Comparison of ENCODE assay signal across 7 mouse cellular contexts in genomic region chr16:10542266-10542665, GRCm38 (mm10). TPM values are rescaled to one million over a fixed set of nuclear protein-coding genes. Genes with fewer than 3 reads are reported as not detected.
DNase-seq lines count a peak whose midpoint lies in the region; ATAC-seq and TF ChIP-seq lines count a peak whose summit lies in the region.

No protein-coding gene starts in this region.

- H3K27ac ChIP-seq in spleen, adult 2 months (ENCODE audit: insufficient read depth, low read length) = peak overlapping the region; percentile 73
- H3K27ac ChIP-seq in heart, embryonic 14.5 days (replicated peaks in 1 of 2; ENCODE audit: control insufficient read depth in 1 of 2, insufficient read depth in 1 of 2, low read depth in 2 of 2, low read length in 2 of 2) = peak overlapping the region; percentile 82 to 92
- H3K27ac ChIP-seq in limb, embryonic 12.5 days = peak overlapping the region; percentile 91

- WGBS in spleen, adult 2 months = 7% methylated on average over 21 of the region's 22 CpGs
- 2% methylated on average over 22 of the region's 22 CpGs for WGBS in heart, embryonic 14.5 days
- WGBS in limb, embryonic 12.5 days = 2% methylated on average over 22 of the region's 22 CpGs

- H3K9ac ChIP-seq in heart, embryonic 14.5 days (ENCODE audit: low read length) = peak overlapping the region; percentile 90
- peak overlapping the region; percentile 93 for H3K9ac ChIP-seq in limb, embryonic 12.5 days (replicated peaks)

- 0 out of 2 replicates have a peak, but pooled peaks have one; percentile 0 for ATAC-seq in heart, embryonic 14.5 days (ENCODE audit: insufficient number of reproducible peaks, insufficient read depth, low FRiP score, low read depth)
- no peak for ATAC-seq in limb, embryonic 12.5 days (ENCODE audit: insufficient number of reproducible peaks, insufficient read depth, low FRiP score, low TSS enrichment, low read depth)

- H3K4me2 ChIP-seq in heart, embryonic 14.5 days (ENCODE audit: low read length) = peak overlapping the region; percentile 90
- peak overlapping the region; percentile 93 for H3K4me2 ChIP-seq in limb, embryonic 12.5 days

- no peak for TF ChIP-seq CTCF in spleen, adult 2 months (IDR thresholded peaks at IDR 0.05; ENCODE audit: extremely low read depth, insufficient read depth, insufficient read length, insufficient replicate concordance)

- no peaks in the 10 kb centered on the region for H3K27me3 ChIP-seq in spleen, adult 2 months (ENCODE audit: control insufficient read depth, insufficient read depth, low read length)
- no peaks in the 10 kb centered on the region for H3K27me3 ChIP-seq in heart, embryonic 14.5 days (ENCODE audit: control insufficient read depth, insufficient read depth, low read length)
- H3K27me3 ChIP-seq in limb, embryonic 12.5 days = no peaks in the 10 kb centered on the region

- no peak for TF ChIP-seq POLR2A in spleen, adult 2 months (IDR thresholded peaks at IDR 0.05; ENCODE audit: low read depth, low read length)

- H3K4me3 ChIP-seq in spleen, adult 2 months (ENCODE audit: extremely low read depth, insufficient read depth, insufficient read length) = peak overlapping the region; percentile 73
- peak overlapping the region; percentile 78 to 80 for H3K4me3 ChIP-seq in heart, embryonic 14.5 days (ENCODE audit: control insufficient read depth in 1 of 2, insufficient read depth in 1 of 2, low read depth in 1 of 2, low read length in 2 of 2)
- peak overlapping the region; percentile 87 for H3K4me3 ChIP-seq in limb, embryonic 12.5 days (replicated peaks)

- peaks cover 9% of the 10 kb centered on the region; the same call in 1 of the 2 replicates for H3K4me1 ChIP-seq in spleen, adult 2 months (ENCODE audit: control insufficient read depth, insufficient read depth, insufficient read length)
- peaks cover 28 to 47% of the 10 kb centered on the region in 2 experiments for H3K4me1 ChIP-seq in heart, embryonic 14.5 days (ENCODE audit: control insufficient read depth in 2 of 2, insufficient read depth in 2 of 2, low read length in 2 of 2)
- peaks cover 51% of the 10 kb centered on the region for H3K4me1 ChIP-seq in limb, embryonic 12.5 days (replicated peaks)

- H3K9me3 ChIP-seq in heart, embryonic 14.5 days (ENCODE audit: control insufficient read depth, low read length) = no peaks in the 10 kb centered on the region
- H3K9me3 ChIP-seq in limb, embryonic 12.5 days = no peaks in the 10 kb centered on the region

- no peaks in the 10 kb centered on the region for H3K36me3 ChIP-seq in spleen, adult 2 months (ENCODE audit: control insufficient read depth, insufficient read depth, low read length)
- peaks cover 8% of the 10 kb centered on the region; the same call in 1 of the 2 replicates for H3K36me3 ChIP-seq in heart, embryonic 14.5 days (ENCODE audit: control insufficient read depth, insufficient read depth, low read length)
- H3K36me3 ChIP-seq in limb, embryonic 12.5 days = peaks cover 6% of the 10 kb centered on the region; the same call in 1 of the 2 replicates

- DNase-seq in spleen, adult 2 months (ENCODE audit: low read depth in 1 of 2, low spot score in 2 of 2) = no peak
- DNase-seq in spleen, adult 12 weeks (ENCODE audit: low spot score) = no peak
- DNase-seq in cerebellum, adult 8-10 months = peak; percentile 51
- DNase-seq in neural tube, embryonic 10.5 days (ENCODE audit: extremely low spot score, low spot score) = peak; percentile 56
- DNase-seq in layer of hippocampus, adult 11-12 months (ENCODE audit: low spot score) = no peak

RNA-seq across cellular contexts. Expression of gene Dexi, which starts 0.6 kb away (rescaled TPM):
- 40.8 and 55.1 TPM in 2 replicates for polyA plus RNA-seq in spleen, adult 2 months (2012; rRNA removed)
- 27.1 and 29.0 TPM in 2 replicates for polyA plus RNA-seq in heart, embryonic 14.5 days (2014; fragmentation: Nextera tagmentation; extraction: Ambion mirVana)
- 34.0 and 34.3 TPM in 2 replicates for polyA plus RNA-seq in limb, embryonic 12.5 days (2016; fragmentation: Nextera tagmentation; extraction: Ambion mirVana)

RNA-seq across cellular contexts. Expression of gene Clec16a, which starts 2.9 kb away (rescaled TPM):
- polyA plus RNA-seq in spleen, adult 2 months (2012; rRNA removed) = 8.2 and 10.0 TPM in 2 replicates
- 32.5 and 34.8 TPM in 2 replicates for polyA plus RNA-seq in heart, embryonic 14.5 days (2014; fragmentation: Nextera tagmentation; extraction: Ambion mirVana)
- 34.6 and 40.6 TPM in 2 replicates for polyA plus RNA-seq in limb, embryonic 12.5 days (2016; fragmentation: Nextera tagmentation; extraction: Ambion mirVana)

Comparison
In these comparisons a context has a peak if more than half of its experiments do, and no peak if none do; other contexts are left out.
1. DNase-seq: peak in cerebellum, adult 8-10 months (single experiment) and neural tube, embryonic 10.5 days (single experiment); none in spleen, adult 2 months (0 of 2), spleen, adult 12 weeks (single experiment) and layer of hippocampus, adult 11-12 months (single experiment).
2. Peak in every context shown above with its lines, with median percentiles within 50 percentile points of each other: H3K27ac ChIP-seq and H3K4me3 ChIP-seq.